Mouse (Mus musculus) megakaryocyte, embryonic 14.5 days (primary cell): ENCODE results near the gene Rwdd4a.

Source experiments
- FLI1 ChIP-seq: IDR thresholded peaks from 2 replicates; pipeline ENCODE4 v1.6.1; 2012; ENCODE audit warnings: low read length, inconsistent platforms, mixed read lengths
- GATA1 ChIP-seq: IDR thresholded peaks from 3 replicates; pipeline ENCODE4 v1.6.1; 2012; ENCODE audit warnings: mixed read lengths, low read length, inconsistent platforms, borderline replicate concordance

DNA sequence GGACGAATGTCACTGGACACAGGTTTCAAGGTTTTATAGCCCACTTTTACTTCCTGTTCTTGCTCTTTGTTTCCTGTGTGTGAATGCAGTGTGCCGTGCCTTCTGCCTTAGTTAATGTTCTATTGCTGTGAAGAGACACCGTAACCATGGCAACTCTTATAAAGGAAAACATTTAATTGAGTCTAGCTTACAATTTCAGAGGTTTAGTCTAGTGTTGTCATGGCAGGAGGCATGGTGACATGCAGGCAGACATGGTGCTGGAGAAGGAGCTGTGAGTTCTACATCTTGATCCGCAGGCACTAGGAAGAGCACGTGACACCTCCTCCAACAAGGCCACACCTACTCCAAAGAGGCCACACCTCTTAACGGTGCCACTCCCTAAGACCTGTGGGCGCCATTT is 48.0 kb downstream of the Rwdd4a start:
- no peak for TF ChIP-seq GATA1
- no peak for TF ChIP-seq FLI1
